Comparison of ENCODE assay signal across 16 mouse cellular contexts in genomic region chr3:29890286-29890685, GRCm38 (mm10).
"Had no signal": no experiment of that assay in that cellular context is flagged by ENCODE, and none has a peak within 500 bp of the region (broad histone marks: within the 10 kb centered on the region; RNA-seq: fewer than 3 reads in every experiment).

No protein-coding gene starts in this region.

- H3K36me3 ChIP-seq: midbrain, embryonic 13.5 days; midbrain, embryonic 15.5 days; neural tube, embryonic 13.5 days; neural tube, embryonic 15.5 days had no signal

- DNase-seq: lung, adult 18-20 months; lung, postnatal 4 days; retina, postnatal 1 day; right cerebral cortex, adult 18-20 months; right cerebral cortex, postnatal 25 days; right cerebral cortex, postnatal 4 days; spleen, adult 18-20 months; thymus, adult 18-20 months; thymus, postnatal 14 days; thymus, postnatal 36 days had no signal

- H3K4me2 ChIP-seq: lung, embryonic 14.5 days; midbrain, embryonic 11.5 days; midbrain, embryonic 13.5 days; midbrain, embryonic 15.5 days; neural tube, embryonic 13.5 days; neural tube, embryonic 15.5 days had no signal

- H3K27me3 ChIP-seq: midbrain, embryonic 13.5 days; midbrain, embryonic 15.5 days; neural tube, embryonic 13.5 days; neural tube, embryonic 15.5 days had no signal

- H3K4me3 ChIP-seq: midbrain, embryonic 13.5 days; midbrain, embryonic 15.5 days; neural tube, embryonic 13.5 days; neural tube, embryonic 15.5 days had no signal
